Comparison of ENCODE assay signal across 12 mouse cellular contexts in genomic region chr1:179863420-179863819, GRCm38 (mm10). TPM values are rescaled to one million over a fixed set of nuclear protein-coding genes. Genes with fewer than 3 reads are reported as not detected.
DNase-seq lines count a peak whose midpoint lies in the region; ATAC-seq and TF ChIP-seq lines count a peak whose summit lies in the region.
"Had no signal": no experiment of that assay in that cellular context is flagged by ENCODE, and none has a peak within 500 bp of the region (broad histone marks: within the 10 kb centered on the region; RNA-seq: fewer than 3 reads in every experiment).

No protein-coding gene starts in this region.

- H3K36me3 ChIP-seq in heart, adult 2 months (ENCODE audit: control insufficient read depth, insufficient read depth, low read length) = no peaks in the 10 kb centered on the region; the same call in 1 of the 2 replicates
- no peaks in the 10 kb centered on the region for H3K36me3 ChIP-seq in stomach, postnatal 0 days (ENCODE audit: control insufficient read depth, insufficient read depth, low read length)
- H3K36me3 ChIP-seq: hindbrain, embryonic 13.5 days had no signal

- ATAC-seq in stomach, postnatal 0 days (ENCODE audit: low FRiP score, low TSS enrichment) = no peak
- ATAC-seq: activated CD4-positive, CD25-positive, alpha-beta regulatory T cell, adult 4 months; forebrain, embryonic 14.5 days had no signal

- no peak overlapping the region for H3K4me3 ChIP-seq in heart, adult 2 months
- no peak overlapping the region for H3K4me3 ChIP-seq in stomach, postnatal 0 days (ENCODE audit: low read depth, low read length)
- H3K4me3 ChIP-seq: hindbrain, embryonic 13.5 days had no signal

- TF ChIP-seq POLR2A in heart, adult 2 months (IDR thresholded peaks at IDR 0.05; ENCODE audit: insufficient read depth, low read depth, low read length) = no peak

- no peak overlapping the region for H3K4me2 ChIP-seq in stomach, postnatal 0 days (replicated peaks; ENCODE audit: low read depth)
- H3K4me2 ChIP-seq: hindbrain, embryonic 13.5 days had no signal

- H3K9me3 ChIP-seq in stomach, postnatal 0 days (ENCODE audit: control insufficient read depth, low read length) = no peaks in the 10 kb centered on the region
- H3K9me3 ChIP-seq: hindbrain, embryonic 13.5 days had no signal

- H3K4me1 ChIP-seq in heart, adult 2 months (ENCODE audit: control insufficient read depth, insufficient read depth, low read length) = peaks cover 19% of the 10 kb centered on the region
- H3K4me1 ChIP-seq in stomach, postnatal 0 days (replicated peaks; ENCODE audit: control insufficient read depth, insufficient read depth) = no peaks in the 10 kb centered on the region

- peak overlapping the region; percentile 57 for H3K27ac ChIP-seq in heart, adult 2 months
- H3K27ac ChIP-seq in stomach, postnatal 0 days (replicated peaks) = no peak overlapping the region
- H3K27ac ChIP-seq: hindbrain, embryonic 13.5 days; macrophage had no signal

- WGBS in heart, adult 2 months = 26% methylated on average over 4 of the region's 4 CpGs
- WGBS in stomach, postnatal 0 days = 76% methylated on average over 4 of the region's 4 CpGs

- H3K79me2 ChIP-seq in heart, adult 2 months (replicated peaks; ENCODE audit: control insufficient read depth, insufficient read depth, low read length) = no peaks in the 10 kb centered on the region

- H3K9ac ChIP-seq in heart, adult 2 months (ENCODE audit: low read depth, low read length) = no peak overlapping the region
- no peak overlapping the region for H3K9ac ChIP-seq in stomach, postnatal 0 days (ENCODE audit: low read length)
- H3K9ac ChIP-seq: hindbrain, embryonic 13.5 days had no signal

- DNase-seq in embryo, embryonic 10 days (ENCODE audit: low spot score) = peak; percentile 37
- DNase-seq in embryo, embryonic 11 days = no peak
- peak; percentile 49 for DNase-seq in left cerebral cortex, adult 11 months (ENCODE audit: low spot score)
- no peak for DNase-seq in left cerebral cortex, postnatal 14 days (ENCODE audit: low spot score in 2 of 2)
- DNase-seq in heart, adult 2 months = peak in 1 of 2 experiments; percentile 61
- DNase-seq in lung, postnatal 36 days = peak; percentile 78
- DNase-seq in stomach, postnatal 0 days (ENCODE audit: low spot score) = no peak
- no peak for DNase-seq in thymus, postnatal 4 days

- H3K27me3 ChIP-seq in heart, adult 2 months (ENCODE audit: control insufficient read depth, insufficient read depth, low read length) = no peaks in the 10 kb centered on the region; the same call in 1 of the 2 replicates
- no peaks in the 10 kb centered on the region for H3K27me3 ChIP-seq in stomach, postnatal 0 days (ENCODE audit: control insufficient read depth, insufficient read depth, low read length)
- H3K27me3 ChIP-seq: hindbrain, embryonic 13.5 days had no signal

- TF ChIP-seq CTCF in heart, adult 2 months (IDR thresholded peaks at IDR 0.05) = no peak
- no peak for TF ChIP-seq CTCF in stomach, postnatal 0 days (IDR thresholded peaks at IDR 0.05; ENCODE audit: low read depth)

- peak; percentile 93 for TF ChIP-seq EP300 in heart, adult 2 months (IDR thresholded peaks at IDR 0.05; ENCODE audit: insufficient read depth, low read depth, low read length)
- TF ChIP-seq EP300 in stomach, postnatal 0 days (optimal IDR thresholded peaks at IDR 0.05) = no peak

- intact Hi-C loops in left cerebral cortex, postnatal 14 days (cut with DNase I) = loop anchor here (5.0 kb wide), 1 partner anchor 94 kb away; no protein-coding TSS in a partner anchor
- intact Hi-C loops in heart, adult 2 months (cut with DNase I) = loop anchor here (2.0 to 5.0 kb wide), 3 partner anchors 97 to 349 kb away; partner anchors contain the start of gene Cdc42bpa

RNA-seq across cellular contexts. Expression of gene Ahctf1, which starts 59.9 kb away (rescaled TPM):
- 10 to 100 TPM; 24.6 to 28.4 TPM for total RNA-seq in left cerebral cortex, postnatal 14 days (2021)
- 10 to 100 TPM; 16.3 to 18.4 TPM for total RNA-seq in heart, adult 2 months (2021)
- 3.9 and 7.8 TPM in 2 replicates for polyA plus RNA-seq in heart, adult 2 months (2012; rRNA removed)
- 7.0 and 7.8 TPM in 2 replicates for polyA plus RNA-seq in stomach, postnatal 0 days (2015; fragmentation: Nextera tagmentation; extraction: Ambion mirVana)

Comparison
In these comparisons a context has a peak if more than half of its experiments do, and no peak if none do; other contexts are left out.
1. DNase-seq: peak in embryo, embryonic 10 days (single experiment), left cerebral cortex, adult 11 months (single experiment) and lung, postnatal 36 days (single experiment); none in embryo, embryonic 11 days (single experiment), left cerebral cortex, postnatal 14 days (0 of 2), stomach, postnatal 0 days (single experiment) and thymus, postnatal 4 days (single experiment).